Mouse (Mus musculus): ENCODE measurements around the gene Capn7. TPM values are rescaled to one million over a fixed set of nuclear protein-coding genes. Genes with fewer than 3 reads are reported as not detected.

The Capn7 gene
- total and polyA plus RNA-seq, 2 experiments from 2014 or later, result 33.8 to 34.0 TPM

- no peak for TF ChIP-seq CTCF (IDR thresholded peaks at IDR 0.05; ENCODE audit: low read depth)
- no peak for TF ChIP-seq EP300 (IDR thresholded peaks at IDR 0.05; ENCODE audit: low read depth)
- Histone ChIP-seq H3K36me3 (replicated peaks; ENCODE audit: control insufficient read depth, insufficient read depth, low read length) (peaks cover 9% of the 10 kb centered on the region), H3K4me1 (ENCODE audit: control insufficient read depth, insufficient read depth) (peaks cover 7% of the 10 kb centered on the region; the same call in 1 of the 2 replicates), H3K27me3 (ENCODE audit: control insufficient read depth, insufficient read depth, low read length) (0 out of 2 replicates have a peak, but pooled peaks cover under 1% of the 10 kb centered on the region), H3K4me3 (ENCODE audit: low read depth, low read length) (peak overlapping the region; percentile 83), H3K4me2 (ENCODE audit: low read depth, low read length) (peak overlapping the region; percentile 86), H3K9ac (replicated peaks; ENCODE audit: low read depth, low read length) (no peak overlapping the region), H3K9me3 (replicated peaks; ENCODE audit: control insufficient read depth, low read length) (no peaks in the 10 kb centered on the region), H3K27ac (ENCODE audit: low read depth) (peak overlapping the region; percentile 66)
- WGBS, result 54% methylated on average over 3 of the region's 3 CpGs
- no peak for DNase-seq (ENCODE audit: low spot score)
- ATAC-seq (ENCODE audit: insufficient read depth, low read depth), result no peak
Measured at GRCm38 (mm10) chr14:31335765-31336164, 673 bp upstream of the Capn7 start.

- ATAC-seq (ENCODE audit: insufficient read depth, low read depth) (no peak), DNase-seq (ENCODE audit: low spot score) (no peak)
Measured at GRCm38 (mm10) chr14:31337406-31337805, 968 bp downstream of the Capn7 start.

GRCm38 (mm10) chr14:31337947-31338346 lies 1.5 kb downstream of the Capn7 start:
- Histone ChIP-seq H3K4me1 (ENCODE audit: control insufficient read depth, insufficient read depth) (peaks cover 9% of the 10 kb centered on the region; the same call in 1 of the 2 replicates), H3K9ac (replicated peaks; ENCODE audit: low read depth, low read length) (no peak overlapping the region), H3K9me3 (replicated peaks; ENCODE audit: control insufficient read depth, low read length) (no peaks in the 10 kb centered on the region), H3K4me3 (ENCODE audit: low read depth, low read length) (peak overlapping the region; percentile 83), H3K27me3 (ENCODE audit: control insufficient read depth, insufficient read depth, low read length) (no peaks in the 10 kb centered on the region), H3K4me2 (ENCODE audit: low read depth, low read length) (peak overlapping the region; percentile 86), H3K36me3 (replicated peaks; ENCODE audit: control insufficient read depth, insufficient read depth, low read length) (peaks cover 13% of the 10 kb centered on the region), H3K27ac (ENCODE audit: low read depth) (no peak overlapping the region)
- no peak for ATAC-seq (ENCODE audit: insufficient read depth, low read depth)
- TF ChIP-seq EP300 (IDR thresholded peaks at IDR 0.05; ENCODE audit: low read depth) (no peak), CTCF (IDR thresholded peaks at IDR 0.05; ENCODE audit: low read depth) (no peak)
- DNase-seq (ENCODE audit: low spot score), result no peak

More at GRCm38 (mm10) chr14:31337406-31337805, 968 bp downstream of the Capn7 start:
- peak overlapping the region; percentile 96 for H3K27ac ChIP-seq (ENCODE audit: low read depth)
- H3K4me2 ChIP-seq (ENCODE audit: low read depth, low read length), result peak overlapping the region; percentile 86
- H3K27me3 ChIP-seq (ENCODE audit: control insufficient read depth, insufficient read depth, low read length), result no peaks in the 10 kb centered on the region
- H3K4me1 ChIP-seq (ENCODE audit: control insufficient read depth, insufficient read depth), result peaks cover 7% of the 10 kb centered on the region; the same call in 1 of the 2 replicates
- peak overlapping the region; percentile 86 for H3K9ac ChIP-seq (replicated peaks; ENCODE audit: low read depth, low read length)
- H3K9me3 ChIP-seq (replicated peaks; ENCODE audit: control insufficient read depth, low read length), result no peaks in the 10 kb centered on the region
- H3K4me3 ChIP-seq (ENCODE audit: low read depth, low read length), result peak overlapping the region; percentile 83
- WGBS, result 11% methylated on average over 7 of the region's 7 CpGs
- TF ChIP-seq EP300 (IDR thresholded peaks at IDR 0.05; ENCODE audit: low read depth), result no peak
- TF ChIP-seq CTCF (IDR thresholded peaks at IDR 0.05; ENCODE audit: low read depth), result no peak
- peaks cover 13% of the 10 kb centered on the region for H3K36me3 ChIP-seq (replicated peaks; ENCODE audit: control insufficient read depth, insufficient read depth, low read length)

- Histone ChIP-seq H3K4me1 (ENCODE audit: control insufficient read depth, insufficient read depth) (0 out of 2 replicates have a peak, but pooled peaks cover 3% of the 10 kb centered on the region), H3K9ac (replicated peaks; ENCODE audit: low read depth, low read length) (0 out of 2 replicates have a peak overlapping the region, but pooled peaks have one; percentile 24), H3K36me3 (replicated peaks; ENCODE audit: control insufficient read depth, insufficient read depth, low read length) (peaks cover 48% of the 10 kb centered on the region), H3K9me3 (replicated peaks; ENCODE audit: control insufficient read depth, low read length) (no peaks in the 10 kb centered on the region), H3K27me3 (ENCODE audit: control insufficient read depth, insufficient read depth, low read length) (no peaks in the 10 kb centered on the region), H3K4me3 (ENCODE audit: low read depth, low read length) (no peak overlapping the region), H3K4me2 (ENCODE audit: low read depth, low read length) (peak overlapping the region; percentile 30; the same call in 1 of the 2 replicates), H3K27ac (ENCODE audit: low read depth) (peak overlapping the region; percentile 73)
- 35% methylated on average over 8 of the region's 8 CpGs for WGBS
- peak; percentile 71 for DNase-seq (ENCODE audit: low spot score)
- TF ChIP-seq EP300 (IDR thresholded peaks at IDR 0.05; ENCODE audit: low read depth), result no peak
- TF ChIP-seq CTCF (IDR thresholded peaks at IDR 0.05; ENCODE audit: low read depth), result no peak
- ATAC-seq (ENCODE audit: insufficient read depth, low read depth), result peak; percentile 81
Measured at GRCm38 (mm10) chr14:31343241-31343640, 6.8 kb downstream of the Capn7 start.

- no peak for ATAC-seq (ENCODE audit: insufficient read depth, low read depth)
- 74% methylated on average over 1 of the region's 1 CpGs for WGBS
- Histone ChIP-seq H3K9ac (replicated peaks; ENCODE audit: low read depth, low read length) (no peak overlapping the region), H3K4me2 (ENCODE audit: low read depth, low read length) (no peak overlapping the region), H3K9me3 (replicated peaks; ENCODE audit: control insufficient read depth, low read length) (no peaks in the 10 kb centered on the region), H3K4me3 (ENCODE audit: low read depth, low read length) (no peak overlapping the region), H3K4me1 (ENCODE audit: control insufficient read depth, insufficient read depth) (0 out of 2 replicates have a peak, but pooled peaks cover 3% of the 10 kb centered on the region), H3K36me3 (replicated peaks; ENCODE audit: control insufficient read depth, insufficient read depth, low read length) (peaks cover 63% of the 10 kb centered on the region), H3K27me3 (ENCODE audit: control insufficient read depth, insufficient read depth, low read length) (no peaks in the 10 kb centered on the region), H3K27ac (ENCODE audit: low read depth) (no peak overlapping the region)
- TF ChIP-seq CTCF (IDR thresholded peaks at IDR 0.05; ENCODE audit: low read depth) (no peak), EP300 (IDR thresholded peaks at IDR 0.05; ENCODE audit: low read depth) (no peak)
- DNase-seq (ENCODE audit: low spot score), result no peak
Measured at GRCm38 (mm10) chr14:31345367-31345766, 8.9 kb downstream of the Capn7 start.

- peaks cover 81% of the 10 kb centered on the region for H3K36me3 ChIP-seq (replicated peaks; ENCODE audit: control insufficient read depth, insufficient read depth, low read length)
- H3K4me3 ChIP-seq (ENCODE audit: low read depth, low read length), result no peak overlapping the region
- no peaks in the 10 kb centered on the region for H3K27me3 ChIP-seq (ENCODE audit: control insufficient read depth, insufficient read depth, low read length)
- no peak overlapping the region for H3K4me2 ChIP-seq (ENCODE audit: low read depth, low read length)
- no peak for ATAC-seq (ENCODE audit: insufficient read depth, low read depth)
- no peak for DNase-seq (ENCODE audit: low spot score)
- no peak overlapping the region for H3K27ac ChIP-seq (ENCODE audit: low read depth)
- no peak overlapping the region for H3K9ac ChIP-seq (replicated peaks; ENCODE audit: low read depth, low read length)
- WGBS, result 73% methylated on average over 2 of the region's 2 CpGs
- no peaks in the 10 kb centered on the region for H3K9me3 ChIP-seq (replicated peaks; ENCODE audit: control insufficient read depth, low read length)
- no peaks in the 10 kb centered on the region for H3K4me1 ChIP-seq (ENCODE audit: control insufficient read depth, insufficient read depth)
- no peak for TF ChIP-seq EP300 (IDR thresholded peaks at IDR 0.05; ENCODE audit: low read depth)
- TF ChIP-seq CTCF (IDR thresholded peaks at IDR 0.05; ENCODE audit: low read depth), result no peak
Measured at GRCm38 (mm10) chr14:31362236-31362635, 25.8 kb downstream of the Capn7 start.
